Mouse (Mus musculus) heart, adult 2 months (tissue): Measurements from ENCODE around the gene Timm13.

Experiments used
- EP300 ChIP-seq: fragments of 200-500 bp; IDR thresholded peaks from 2 replicates; pipeline ENCODE4 v1.6.1; 2011; ENCODE audit warnings: low read depth, low read length, control low read depth; ENCODE audit not compliant: insufficient read depth
- POLR2A ChIP-seq: fragments of 200-500 bp; IDR thresholded peaks from 2 replicates; pipeline ENCODE4 v1.6.1; 2011; ENCODE audit warnings: mild to moderate bottlenecking, low read depth, low read length, control low read depth; ENCODE audit not compliant: insufficient read depth

- TF ChIP-seq EP300 (no peak), POLR2A (no peak)
These were observed 29.2 kb downstream of the Timm13 start, which contains the start of gene Tmprss9 for GRCm38 (mm10) chr10:80871581-80871980.
